Mouse (Mus musculus): ENCODE measurements at regions not wholly inside any gene's neighbourhood (a gene's known extent, or its start where the extent isn't known, plus 50 kb on each side); places are given as distances from the start of the nearest gene placed in this dataset.
"Not testable (repeated sequence)": the region's sequence is repeated elsewhere in the genome, so short reads cannot be mapped to it uniquely, and the experiment has no call there.

DNA sequence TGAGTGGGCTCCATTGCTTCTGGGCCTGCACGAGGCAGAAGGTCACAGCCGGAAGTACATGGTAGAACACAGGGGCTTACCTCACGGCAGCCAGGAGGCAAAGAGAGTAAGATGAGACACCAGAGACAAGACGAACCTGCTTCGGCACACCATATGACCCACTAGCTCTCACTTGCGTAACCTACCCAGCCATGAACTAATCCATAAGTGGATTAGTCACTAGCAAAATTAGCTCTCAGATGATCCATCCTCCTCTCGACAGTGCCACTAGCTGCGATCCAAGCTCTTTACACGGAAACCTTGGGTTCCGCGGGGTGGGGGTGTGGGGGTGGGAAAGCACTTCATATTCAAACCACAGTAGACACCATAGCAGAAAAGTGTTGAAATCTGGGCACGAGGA lies 79.0 kb downstream of the Cd2 start:
- Histone ChIP-seq H3K4me1 (ENCODE audit: control insufficient read depth, insufficient read depth, low read length) (no peaks in the 10 kb centered on the region), H3K27me3 (replicated peaks; ENCODE audit: control insufficient read depth, insufficient read depth, low read length) (no peaks in the 10 kb centered on the region), H3K27ac (ENCODE audit: insufficient read depth, low read depth, low read length) (no peak overlapping the region), H3K36me3 (ENCODE audit: control insufficient read depth, insufficient read depth, low read length) (no peaks in the 10 kb centered on the region), H3K4me3 (ENCODE audit: insufficient read depth, low read depth, low read length) (no peak overlapping the region)
- WGBS = 92% methylated on average over 12 of the region's 12 CpGs
- DNase-seq = no peak
- no peak for TF ChIP-seq POLR2A (IDR thresholded peaks at IDR 0.05; ENCODE audit: low read depth, low read length)

DNA sequence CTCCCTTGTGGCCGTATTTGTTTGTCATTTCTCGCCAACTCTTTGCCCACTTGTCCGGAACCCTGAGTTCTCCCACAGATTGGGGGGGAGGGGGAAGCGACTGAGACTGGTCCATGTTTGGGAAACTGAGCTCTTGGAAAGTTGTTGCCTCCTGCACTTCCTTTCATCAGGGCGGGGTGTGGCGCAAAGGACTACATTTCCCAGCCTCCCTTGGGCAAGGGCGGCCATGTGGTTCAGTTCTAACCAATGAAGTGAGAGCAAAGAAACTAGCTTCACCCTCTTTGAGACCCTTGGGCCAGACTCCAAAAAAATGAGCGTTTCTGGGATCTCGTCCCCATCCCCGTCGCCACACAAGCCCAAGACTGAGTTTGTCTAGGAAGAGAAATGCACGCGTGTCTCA lies 81.6 kb downstream of the Cd2 start:
- not testable (repeated sequence) for H3K27me3 ChIP-seq (replicated peaks; ENCODE audit: control insufficient read depth, insufficient read depth, low read length); H3K27ac ChIP-seq (ENCODE audit: insufficient read depth, low read depth, low read length); H3K4me1 ChIP-seq (ENCODE audit: control insufficient read depth, insufficient read depth, low read length); H3K4me3 ChIP-seq (ENCODE audit: insufficient read depth, low read depth, low read length); H3K36me3 ChIP-seq (ENCODE audit: control insufficient read depth, insufficient read depth, low read length)
- 97% methylated on average over 13 of the region's 13 CpGs for WGBS
- peak; percentile 10 for DNase-seq

DNA sequence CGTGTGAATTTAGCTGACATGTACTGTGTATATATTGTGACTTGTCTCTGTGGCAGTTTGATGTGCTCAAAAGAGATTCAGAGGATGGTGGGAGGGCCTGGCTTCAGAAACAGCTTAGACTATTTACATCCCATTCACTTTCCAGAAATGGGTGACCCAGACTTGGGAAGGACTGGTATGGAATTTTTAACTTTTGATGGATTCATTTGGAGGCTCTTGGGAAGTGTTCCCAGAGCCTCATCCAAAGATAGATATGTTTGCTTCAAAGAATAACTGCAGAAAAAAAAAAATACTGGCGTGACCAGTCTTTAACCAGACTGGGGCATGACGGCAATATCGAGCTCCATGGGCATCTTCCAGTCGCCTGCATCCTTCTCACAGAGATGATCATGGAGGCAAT lies 84.6 kb upstream of the Ptgfrn start:
- H3K36me3 ChIP-seq (ENCODE audit: control insufficient read depth, insufficient read depth, low read length) = no peaks in the 10 kb centered on the region
- no peak for DNase-seq
- WGBS = 89% methylated on average over 5 of the region's 5 CpGs
- H3K27me3 ChIP-seq (replicated peaks; ENCODE audit: control insufficient read depth, insufficient read depth, low read length) = no peaks in the 10 kb centered on the region
- H3K27ac ChIP-seq (ENCODE audit: insufficient read depth, low read depth, low read length) = no peak overlapping the region
- no peaks in the 10 kb centered on the region for H3K4me1 ChIP-seq (ENCODE audit: control insufficient read depth, insufficient read depth, low read length)
- TF ChIP-seq CTCF (conservative IDR thresholded peaks at IDR 0.05; ENCODE audit: insufficient read depth, insufficient read length, low read depth, low read length) = no peak
- no peak for TF ChIP-seq POLR2A (IDR thresholded peaks at IDR 0.05; ENCODE audit: low read depth, low read length)
- no peak overlapping the region for H3K4me3 ChIP-seq (ENCODE audit: insufficient read depth, low read depth, low read length)

DNA sequence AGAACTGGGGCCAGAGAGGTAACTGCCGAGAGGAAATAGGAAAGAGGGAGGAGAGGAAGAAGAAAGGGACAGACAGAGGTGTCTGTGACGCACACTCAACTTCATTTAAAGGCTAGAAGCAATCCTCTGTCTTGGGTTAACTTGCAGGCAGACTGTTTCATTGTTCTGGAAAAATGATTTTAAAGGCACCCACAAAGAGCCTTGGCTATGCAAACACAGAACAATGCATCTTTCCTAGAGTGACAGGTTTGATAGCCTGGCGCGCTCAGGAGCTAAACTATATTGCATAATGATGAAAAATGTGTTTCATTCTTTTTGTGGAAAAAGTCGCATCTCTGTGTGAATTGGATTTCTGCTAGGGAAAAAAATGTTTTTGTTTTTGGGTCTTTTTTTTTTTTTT lies 84.2 kb upstream of the Ptgfrn start:
- Histone ChIP-seq H3K27ac (ENCODE audit: insufficient read depth, low read depth, low read length) (no peak overlapping the region), H3K4me1 (ENCODE audit: control insufficient read depth, insufficient read depth, low read length) (no peaks in the 10 kb centered on the region), H3K27me3 (replicated peaks; ENCODE audit: control insufficient read depth, insufficient read depth, low read length) (no peaks in the 10 kb centered on the region), H3K4me3 (ENCODE audit: insufficient read depth, low read depth, low read length) (no peak overlapping the region), H3K36me3 (ENCODE audit: control insufficient read depth, insufficient read depth, low read length) (no peaks in the 10 kb centered on the region)
- DNase-seq = no peak
- TF ChIP-seq CTCF (conservative IDR thresholded peaks at IDR 0.05; ENCODE audit: insufficient read depth, insufficient read length, low read depth, low read length) (no peak), POLR2A (IDR thresholded peaks at IDR 0.05; ENCODE audit: low read depth, low read length) (no peak)
- 76% methylated on average over 5 of the region's 5 CpGs for WGBS

DNA sequence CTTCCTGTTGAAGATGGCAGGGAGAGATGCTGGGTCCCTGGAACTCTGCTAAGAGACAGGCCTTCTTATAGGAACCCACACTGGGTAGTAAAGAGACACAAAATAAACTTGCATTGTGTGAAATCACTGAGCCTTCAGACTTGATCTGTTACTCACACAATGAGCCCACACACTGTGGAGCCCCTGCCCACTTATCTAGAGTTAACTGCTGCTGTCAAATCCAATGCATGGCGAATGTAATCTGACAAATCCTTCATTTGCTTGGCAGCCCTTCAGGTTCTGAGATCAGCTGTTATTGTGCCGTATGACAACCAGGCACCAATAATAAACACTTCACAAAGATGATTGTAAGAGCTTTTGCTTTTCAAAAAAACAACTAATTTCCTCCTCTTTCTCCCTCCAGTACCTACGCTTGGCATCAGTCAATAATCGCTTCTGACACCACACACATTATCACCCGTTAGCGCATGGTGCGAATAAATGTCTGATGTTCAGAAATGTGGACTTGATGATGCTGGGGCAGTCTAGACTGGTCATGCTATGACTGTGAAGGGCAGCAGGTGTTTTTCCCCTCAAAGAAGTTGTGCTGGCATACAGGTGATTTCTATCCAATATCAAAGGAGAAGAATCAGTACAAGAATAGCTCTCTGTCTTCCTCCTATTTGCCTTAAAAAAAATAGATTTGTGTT lies 81.4 kb upstream of the Ptgfrn start:
- Histone ChIP-seq H3K27me3 (replicated peaks; ENCODE audit: control insufficient read depth, insufficient read depth, low read length) (no peaks in the 10 kb centered on the region), H3K27ac (ENCODE audit: insufficient read depth, low read depth, low read length) (no peak overlapping the region), H3K4me1 (ENCODE audit: control insufficient read depth, insufficient read depth, low read length) (no peaks in the 10 kb centered on the region), H3K4me3 (ENCODE audit: insufficient read depth, low read depth, low read length) (no peak overlapping the region), H3K36me3 (ENCODE audit: control insufficient read depth, insufficient read depth, low read length) (no peaks in the 10 kb centered on the region)
- DNase-seq = no peak
- TF ChIP-seq CTCF (conservative IDR thresholded peaks at IDR 0.05; ENCODE audit: insufficient read depth, insufficient read length, low read depth, low read length) (no peak), POLR2A (IDR thresholded peaks at IDR 0.05; ENCODE audit: low read depth, low read length) (no peak)
- WGBS = 92% methylated on average over 7 of the region's 7 CpGs

DNA sequence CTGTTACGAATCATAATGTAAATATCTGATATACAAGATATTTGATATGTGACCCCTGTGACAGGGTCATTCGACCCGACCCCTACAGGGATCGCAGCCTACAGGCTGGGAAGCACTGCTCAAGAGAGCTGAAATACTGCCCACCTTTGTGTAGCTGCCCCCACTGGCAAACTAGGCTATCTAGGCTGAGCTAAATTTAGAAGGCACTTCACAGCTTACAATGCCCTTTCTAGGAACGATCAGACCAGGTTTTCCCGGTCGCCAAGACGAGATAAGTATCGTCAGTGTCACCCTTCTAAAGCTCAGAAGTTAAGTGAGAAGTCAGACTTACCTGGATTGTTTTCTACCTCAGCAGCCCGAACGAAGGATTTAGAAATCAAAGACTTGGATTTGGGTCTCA lies 71.9 kb upstream of the Ptgfrn start:
- TF ChIP-seq POLR2A (IDR thresholded peaks at IDR 0.05; ENCODE audit: low read depth, low read length) (no peak), CTCF (conservative IDR thresholded peaks at IDR 0.05; ENCODE audit: insufficient read depth, insufficient read length, low read depth, low read length) (no peak)
- WGBS = 85% methylated on average over 11 of the region's 11 CpGs
- Histone ChIP-seq H3K36me3 (ENCODE audit: control insufficient read depth, insufficient read depth, low read length) (no peaks in the 10 kb centered on the region), H3K4me1 (ENCODE audit: control insufficient read depth, insufficient read depth, low read length) (no peaks in the 10 kb centered on the region), H3K27ac (ENCODE audit: insufficient read depth, low read depth, low read length) (no peak overlapping the region), H3K27me3 (replicated peaks; ENCODE audit: control insufficient read depth, insufficient read depth, low read length) (no peaks in the 10 kb centered on the region), H3K4me3 (ENCODE audit: insufficient read depth, low read depth, low read length) (no peak overlapping the region)
- DNase-seq = no peak

DNA sequence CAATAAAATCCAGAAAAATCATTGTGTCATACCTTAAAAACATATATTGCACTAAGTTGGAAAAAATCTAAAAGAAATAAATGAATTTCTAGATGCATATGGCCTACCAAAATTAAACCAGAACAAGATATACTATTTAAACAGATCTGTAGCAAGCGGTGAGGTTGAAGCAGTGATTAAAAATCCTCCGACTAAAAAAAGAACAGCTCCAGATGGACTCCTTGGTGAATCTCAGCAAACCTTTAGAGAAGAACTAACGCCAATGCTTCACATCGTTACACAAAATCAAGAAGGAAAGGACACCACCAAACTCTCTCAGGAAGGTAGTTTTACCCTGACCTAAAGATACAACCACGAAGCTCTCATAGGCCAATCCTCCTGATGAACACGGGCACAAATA lies 63.9 kb upstream of the Ptgfrn start:
- DNase-seq = no peak
- 90% methylated on average over 6 of the region's 6 CpGs for WGBS

More for the DNA sequence above, 63.9 kb upstream of the Ptgfrn start:
- Histone ChIP-seq H3K27me3 (replicated peaks; ENCODE audit: control insufficient read depth, insufficient read depth, low read length) (no peaks in the 10 kb centered on the region), H3K4me1 (ENCODE audit: control insufficient read depth, insufficient read depth, low read length) (no peaks in the 10 kb centered on the region), H3K4me3 (ENCODE audit: insufficient read depth, low read depth, low read length) (no peak overlapping the region), H3K27ac (ENCODE audit: insufficient read depth, low read depth, low read length) (no peak overlapping the region), H3K36me3 (ENCODE audit: control insufficient read depth, insufficient read depth, low read length) (no peaks in the 10 kb centered on the region)
- TF ChIP-seq POLR2A (IDR thresholded peaks at IDR 0.05; ENCODE audit: low read depth, low read length) (no peak), CTCF (conservative IDR thresholded peaks at IDR 0.05; ENCODE audit: insufficient read depth, insufficient read length, low read depth, low read length) (no peak)

All from kidney, adult 2 months (tissue).